Mouse (Mus musculus): ENCODE measurements at regions not wholly inside any gene's neighbourhood (a gene's known extent, or its start where the extent isn't known, plus 50 kb on each side); places are given as distances from the start of the nearest gene placed in this dataset.

GRCm38 (mm10) chr12:109946179-109946578 lies 332.7 kb upstream of the Dio3 start:
- Histone ChIP-seq H3K27me3 (ENCODE audit: control insufficient read depth, insufficient read depth, low read length) (no peaks in the 10 kb centered on the region), H3K27ac (ENCODE audit: control insufficient read depth, insufficient read depth, low read length) (no peak overlapping the region), H3K4me3 (ENCODE audit: control insufficient read depth, insufficient read depth, low read length) (no peak overlapping the region), H3K36me3 (ENCODE audit: control insufficient read depth, insufficient read depth, low read length) (no peaks in the 10 kb centered on the region), H3K4me1 (replicated peaks; ENCODE audit: control insufficient read depth, insufficient read depth, low read length) (no peaks in the 10 kb centered on the region)
- TF ChIP-seq CTCF (IDR thresholded peaks at IDR 0.05; ENCODE audit: borderline replicate concordance, control insufficient read depth, extremely low read depth, insufficient read depth, low read length, poor library complexity) = no peak
- no peak for TF ChIP-seq POLR2A (IDR thresholded peaks at IDR 0.05; ENCODE audit: control insufficient read depth, extremely low read depth, insufficient read depth, low read length, poor library complexity)
- no peak for DNase-seq
- 89% methylated on average over 3 of the region's 3 CpGs for WGBS

- DNase-seq = no peak
- Histone ChIP-seq H3K27me3 (ENCODE audit: control insufficient read depth, insufficient read depth, low read length) (no peaks in the 10 kb centered on the region), H3K4me1 (replicated peaks; ENCODE audit: control insufficient read depth, insufficient read depth, low read length) (no peaks in the 10 kb centered on the region), H3K4me3 (ENCODE audit: control insufficient read depth, insufficient read depth, low read length) (no peak overlapping the region), H3K36me3 (ENCODE audit: control insufficient read depth, insufficient read depth, low read length) (no peaks in the 10 kb centered on the region), H3K27ac (ENCODE audit: control insufficient read depth, insufficient read depth, low read length) (no peak overlapping the region)
- no peak for TF ChIP-seq CTCF (IDR thresholded peaks at IDR 0.05; ENCODE audit: borderline replicate concordance, control insufficient read depth, extremely low read depth, insufficient read depth, low read length, poor library complexity)
- TF ChIP-seq POLR2A (IDR thresholded peaks at IDR 0.05; ENCODE audit: control insufficient read depth, extremely low read depth, insufficient read depth, low read length, poor library complexity) = no peak
- WGBS = 97% methylated on average over 1 of the region's 1 CpGs
Observed at GRCm38 (mm10) chr12:109946936-109947335, 331.9 kb upstream of the Dio3 start.

- no peaks in the 10 kb centered on the region for H3K4me1 ChIP-seq (replicated peaks; ENCODE audit: control insufficient read depth, insufficient read depth, low read length)
- no peak overlapping the region for H3K4me3 ChIP-seq (ENCODE audit: control insufficient read depth, insufficient read depth, low read length)
- H3K36me3 ChIP-seq (ENCODE audit: control insufficient read depth, insufficient read depth, low read length) = no peaks in the 10 kb centered on the region
- no peak for TF ChIP-seq CTCF (IDR thresholded peaks at IDR 0.05; ENCODE audit: borderline replicate concordance, control insufficient read depth, extremely low read depth, insufficient read depth, low read length, poor library complexity)
- no peak for TF ChIP-seq POLR2A (IDR thresholded peaks at IDR 0.05; ENCODE audit: control insufficient read depth, extremely low read depth, insufficient read depth, low read length, poor library complexity)
- no peak for DNase-seq
- H3K27ac ChIP-seq (ENCODE audit: control insufficient read depth, insufficient read depth, low read length) = no peak overlapping the region
- 88% methylated on average over 7 of the region's 7 CpGs for WGBS
- H3K27me3 ChIP-seq (ENCODE audit: control insufficient read depth, insufficient read depth, low read length) = no peaks in the 10 kb centered on the region
Observed at GRCm38 (mm10) chr12:109947886-109948433, 330.9 kb upstream of the Dio3 start.

- 90% methylated on average over 16 of the region's 16 CpGs for WGBS
- no peak for TF ChIP-seq CTCF (IDR thresholded peaks at IDR 0.05; ENCODE audit: borderline replicate concordance, control insufficient read depth, extremely low read depth, insufficient read depth, low read length, poor library complexity)
- TF ChIP-seq POLR2A (IDR thresholded peaks at IDR 0.05; ENCODE audit: control insufficient read depth, extremely low read depth, insufficient read depth, low read length, poor library complexity) = no peak
- no peak for DNase-seq
- H3K27me3 ChIP-seq (ENCODE audit: control insufficient read depth, insufficient read depth, low read length) = no peaks in the 10 kb centered on the region
- no peak overlapping the region for H3K4me3 ChIP-seq (ENCODE audit: control insufficient read depth, insufficient read depth, low read length)
- H3K27ac ChIP-seq (ENCODE audit: control insufficient read depth, insufficient read depth, low read length) = no peak overlapping the region
- H3K36me3 ChIP-seq (ENCODE audit: control insufficient read depth, insufficient read depth, low read length) = no peaks in the 10 kb centered on the region
- H3K4me1 ChIP-seq (replicated peaks; ENCODE audit: control insufficient read depth, insufficient read depth, low read length) = no peaks in the 10 kb centered on the region
Observed at GRCm38 (mm10) chr12:109948434-109948984, 330.4 kb upstream of the Dio3 start.

- no peak for DNase-seq
- WGBS = 95% methylated on average over 17 of the region's 17 CpGs
- H3K27me3 ChIP-seq (ENCODE audit: control insufficient read depth, insufficient read depth, low read length) = no peaks in the 10 kb centered on the region
- no peak for TF ChIP-seq POLR2A (IDR thresholded peaks at IDR 0.05; ENCODE audit: control insufficient read depth, extremely low read depth, insufficient read depth, low read length, poor library complexity)
- TF ChIP-seq CTCF (IDR thresholded peaks at IDR 0.05; ENCODE audit: borderline replicate concordance, control insufficient read depth, extremely low read depth, insufficient read depth, low read length, poor library complexity) = no peak
- H3K4me3 ChIP-seq (ENCODE audit: control insufficient read depth, insufficient read depth, low read length) = no peak overlapping the region
- H3K4me1 ChIP-seq (replicated peaks; ENCODE audit: control insufficient read depth, insufficient read depth, low read length) = no peaks in the 10 kb centered on the region
- no peak overlapping the region for H3K27ac ChIP-seq (ENCODE audit: control insufficient read depth, insufficient read depth, low read length)
- H3K36me3 ChIP-seq (ENCODE audit: control insufficient read depth, insufficient read depth, low read length) = no peaks in the 10 kb centered on the region
Observed at GRCm38 (mm10) chr12:109949231-109949965, 329.5 kb upstream of the Dio3 start.

- 83% methylated on average over 6 of the region's 6 CpGs for WGBS
Observed at GRCm38 (mm10) chr12:109950632-109951031, 328.2 kb upstream of the Dio3 start.

More at GRCm38 (mm10) chr12:109950632-109951031, 328.2 kb upstream of the Dio3 start:
- H3K27ac ChIP-seq (ENCODE audit: control insufficient read depth, insufficient read depth, low read length) = no peak overlapping the region
- H3K4me3 ChIP-seq (ENCODE audit: control insufficient read depth, insufficient read depth, low read length) = no peak overlapping the region
- no peaks in the 10 kb centered on the region for H3K36me3 ChIP-seq (ENCODE audit: control insufficient read depth, insufficient read depth, low read length)
- no peaks in the 10 kb centered on the region for H3K27me3 ChIP-seq (ENCODE audit: control insufficient read depth, insufficient read depth, low read length)
- TF ChIP-seq CTCF (IDR thresholded peaks at IDR 0.05; ENCODE audit: borderline replicate concordance, control insufficient read depth, extremely low read depth, insufficient read depth, low read length, poor library complexity) (no peak), POLR2A (IDR thresholded peaks at IDR 0.05; ENCODE audit: control insufficient read depth, extremely low read depth, insufficient read depth, low read length, poor library complexity) (no peak)
- H3K4me1 ChIP-seq (replicated peaks; ENCODE audit: control insufficient read depth, insufficient read depth, low read length) = no peaks in the 10 kb centered on the region
- no peak for DNase-seq

Measured in thymus, adult 2 months (tissue).